Mouse (Mus musculus): ENCODE results near the gene Dnm3. TPM values are rescaled to one million over a fixed set of nuclear protein-coding genes. Genes with fewer than 3 reads are reported as not detected.

Dnm3 gene
- polyA plus RNA-seq, 1 experiment from 2014 or later: 71.6 TPM

- no peaks in the 10 kb centered on the region for H3K27me3 ChIP-seq (ENCODE audit: control insufficient read depth, insufficient read depth, low read length)
- DNase-seq (ENCODE audit: low spot score) (no peak), ATAC-seq (ENCODE audit: low FRiP score) (no peak)
- no peak overlapping the region for H3K4me2 ChIP-seq (replicated peaks)
- no peak overlapping the region for H3K4me3 ChIP-seq (replicated peaks; ENCODE audit: low read length)
- H3K36me3 ChIP-seq (replicated peaks; ENCODE audit: control insufficient read depth, insufficient read depth): no peaks in the 10 kb centered on the region; the same call in 1 of the 2 replicates
- WGBS: 82% methylated on average over 9 of the region's 9 CpGs
- no peak overlapping the region for H3K9ac ChIP-seq
- no peak overlapping the region for H3K27ac ChIP-seq
- H3K9me3 ChIP-seq (ENCODE audit: control insufficient read depth, low read length): no peaks in the 10 kb centered on the region
- peaks cover 15% of the 10 kb centered on the region for H3K4me1 ChIP-seq (replicated peaks; ENCODE audit: control insufficient read depth, insufficient read depth, low read length)
Observed at GRCm38 (mm10) chr1:162006109-162006508, 471.7 kb downstream of the Dnm3 start.

DNA sequence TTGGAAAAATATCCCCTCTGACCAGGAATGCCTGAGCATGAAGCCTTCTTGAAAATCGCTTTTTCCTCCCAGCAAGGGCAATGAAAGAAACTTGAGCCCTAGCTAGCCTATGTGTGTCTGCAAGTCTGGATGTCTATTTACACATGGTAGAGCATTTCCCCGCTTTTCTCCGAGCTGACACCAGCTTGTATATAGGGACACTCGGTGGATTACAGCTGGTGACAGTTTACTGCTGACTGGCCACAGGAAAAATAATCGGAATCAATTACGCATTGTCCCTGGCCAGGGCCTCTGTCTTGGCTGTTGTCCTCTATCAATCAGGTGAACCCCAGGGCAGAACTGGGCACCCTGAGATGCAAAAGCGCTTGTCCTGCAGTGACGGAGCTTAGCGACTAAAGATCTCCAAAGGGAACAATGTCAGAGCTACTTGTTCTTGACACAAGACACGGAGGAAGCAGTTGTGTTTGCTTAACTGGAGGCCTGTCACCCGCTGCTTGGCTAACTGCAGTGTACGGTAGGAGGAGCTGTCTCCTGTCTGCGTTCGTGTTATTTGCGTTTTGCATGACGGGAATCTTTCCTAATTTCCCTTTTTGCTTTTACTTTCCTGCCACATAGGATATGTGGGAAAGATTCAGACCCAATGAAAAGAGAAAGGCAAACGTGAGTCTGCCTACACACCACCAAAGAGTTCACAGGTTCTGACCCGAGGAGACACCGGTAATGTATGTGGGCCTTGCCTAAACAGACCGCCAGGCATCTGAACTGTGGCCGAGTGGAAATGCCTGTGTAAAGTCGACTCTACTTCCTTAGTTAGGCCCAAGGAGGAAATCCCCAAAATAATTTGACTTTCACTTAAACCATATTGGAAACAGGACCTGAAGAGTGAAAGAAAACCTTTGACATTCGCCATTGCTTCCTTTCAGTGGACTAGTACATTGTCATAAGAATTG, 472.7 kb downstream of the Dnm3 start:
- H3K9ac ChIP-seq: peak overlapping the region; percentile 10; the same call in 1 of the 2 replicates
- 44% methylated on average over 23 of the region's 23 CpGs for WGBS

GRCm38 (mm10) chr1:162004518-162004780, 473.4 kb downstream of the Dnm3 start:
- Histone ChIP-seq H3K4me2 (replicated peaks) (no peak overlapping the region), H3K4me3 (replicated peaks; ENCODE audit: low read length) (no peak overlapping the region), H3K27ac (peak overlapping the region; percentile 46), H3K27me3 (ENCODE audit: control insufficient read depth, insufficient read depth, low read length) (no peaks in the 10 kb centered on the region), H3K36me3 (replicated peaks; ENCODE audit: control insufficient read depth, insufficient read depth) (no peaks in the 10 kb centered on the region), H3K4me1 (replicated peaks; ENCODE audit: control insufficient read depth, insufficient read depth, low read length) (peaks cover 15% of the 10 kb centered on the region), H3K9me3 (ENCODE audit: control insufficient read depth, low read length) (no peaks in the 10 kb centered on the region), H3K9ac (0 out of 2 replicates have a peak overlapping the region, but pooled peaks have one; percentile 10)
- no peak for ATAC-seq (ENCODE audit: low FRiP score)
- no peak for DNase-seq (ENCODE audit: low spot score)
- WGBS: 35% methylated on average over 7 of the region's 7 CpGs

More for the DNA sequence above, 472.7 kb downstream of the Dnm3 start:
- DNase-seq (ENCODE audit: low spot score) (peak; percentile 56), ATAC-seq (ENCODE audit: low FRiP score) (no peak)
- no peaks in the 10 kb centered on the region; the same call in 1 of the 2 replicates for H3K36me3 ChIP-seq (replicated peaks; ENCODE audit: control insufficient read depth, insufficient read depth)
- peaks cover 15% of the 10 kb centered on the region for H3K4me1 ChIP-seq (replicated peaks; ENCODE audit: control insufficient read depth, insufficient read depth, low read length)
- H3K27me3 ChIP-seq (ENCODE audit: control insufficient read depth, insufficient read depth, low read length): no peaks in the 10 kb centered on the region
- H3K27ac ChIP-seq: peak overlapping the region; percentile 46
- H3K9me3 ChIP-seq (ENCODE audit: control insufficient read depth, low read length): no peaks in the 10 kb centered on the region
- no peak overlapping the region for H3K4me3 ChIP-seq (replicated peaks; ENCODE audit: low read length)
- H3K4me2 ChIP-seq (replicated peaks): peak overlapping the region; percentile 21

DNA sequence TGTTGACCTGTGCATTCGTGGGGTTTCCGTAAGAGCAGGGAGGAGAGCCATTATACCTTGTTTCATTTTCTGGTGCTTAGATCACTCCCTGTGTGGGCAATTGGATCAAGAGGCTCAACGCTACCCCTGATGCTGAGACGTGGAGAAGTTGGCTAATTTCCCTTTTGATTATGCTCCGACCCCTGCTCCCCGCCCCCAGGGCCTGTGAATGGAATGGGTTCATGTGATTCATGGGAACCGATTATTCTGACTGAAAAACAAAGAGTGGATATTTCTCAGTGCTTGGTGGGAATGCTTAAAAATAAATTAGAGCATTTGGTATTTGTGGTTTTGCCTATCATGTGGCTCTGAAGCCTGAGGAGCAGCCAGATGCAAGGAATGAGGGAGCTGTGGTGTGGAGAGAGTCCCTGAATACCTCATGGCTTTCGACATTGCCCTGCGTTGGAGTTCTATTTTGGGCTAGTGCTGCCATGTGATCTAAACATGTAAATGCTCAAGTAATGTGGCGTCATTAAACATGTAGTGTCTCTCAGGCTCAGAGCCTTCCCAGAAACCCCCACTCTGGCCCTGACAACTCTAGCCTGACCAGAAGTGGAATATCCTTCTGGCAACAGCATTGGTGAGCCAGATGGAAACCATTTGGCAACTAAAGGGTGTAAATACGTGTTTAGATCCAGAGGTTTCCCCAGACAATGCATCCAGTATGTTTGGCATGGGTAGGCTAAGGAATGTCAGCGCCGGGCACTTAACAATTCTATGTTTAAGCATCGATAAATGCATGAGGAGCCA, 473.9 kb downstream of the Dnm3 start:
- no peak overlapping the region for H3K4me3 ChIP-seq (replicated peaks; ENCODE audit: low read length)
- 0 out of 2 replicates have a peak overlapping the region, but pooled peaks have one; percentile 10 for H3K9ac ChIP-seq
- DNase-seq (ENCODE audit: low spot score) (no peak), ATAC-seq (ENCODE audit: low FRiP score) (no peak)
- H3K4me1 ChIP-seq (replicated peaks; ENCODE audit: control insufficient read depth, insufficient read depth, low read length): peaks cover 15% of the 10 kb centered on the region
- WGBS: 54% methylated on average over 14 of the region's 14 CpGs
- H3K4me2 ChIP-seq (replicated peaks): no peak overlapping the region
- no peaks in the 10 kb centered on the region for H3K27me3 ChIP-seq (ENCODE audit: control insufficient read depth, insufficient read depth, low read length)
- no peaks in the 10 kb centered on the region for H3K9me3 ChIP-seq (ENCODE audit: control insufficient read depth, low read length)
- no peaks in the 10 kb centered on the region for H3K36me3 ChIP-seq (replicated peaks; ENCODE audit: control insufficient read depth, insufficient read depth)
- no peak overlapping the region for H3K27ac ChIP-seq

DNA sequence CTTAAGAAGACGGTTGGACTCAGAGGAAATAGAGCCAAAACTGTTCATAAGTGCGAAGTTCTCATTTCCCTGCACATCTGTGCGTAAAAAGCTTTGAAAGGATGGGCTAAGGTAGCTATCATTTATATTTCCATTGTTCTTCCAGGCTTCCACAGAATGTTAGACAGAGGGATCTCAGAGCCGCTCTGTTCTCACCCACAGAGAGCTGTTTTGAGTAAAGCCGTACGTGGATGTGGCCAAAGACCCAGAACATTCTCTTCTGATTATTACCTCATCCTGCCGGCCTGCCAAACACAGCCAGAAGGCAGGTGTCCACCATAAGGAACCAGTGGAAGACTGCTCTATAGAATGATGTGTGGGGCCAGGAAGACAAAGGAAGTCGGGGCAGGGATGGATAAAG, 476.5 kb downstream of the Dnm3 start:
- no peak for ATAC-seq (ENCODE audit: low FRiP score)
- H3K4me3 ChIP-seq (replicated peaks; ENCODE audit: low read length): no peak overlapping the region
- no peaks in the 10 kb centered on the region for H3K27me3 ChIP-seq (ENCODE audit: control insufficient read depth, insufficient read depth, low read length)
- H3K9me3 ChIP-seq (ENCODE audit: control insufficient read depth, low read length): no peaks in the 10 kb centered on the region
- H3K9ac ChIP-seq: no peak overlapping the region
- H3K27ac ChIP-seq: no peak overlapping the region
- H3K4me2 ChIP-seq (replicated peaks): no peak overlapping the region
- WGBS: 66% methylated on average over 8 of the region's 8 CpGs
- peaks cover 15% of the 10 kb centered on the region for H3K4me1 ChIP-seq (replicated peaks; ENCODE audit: control insufficient read depth, insufficient read depth, low read length)
- no peaks in the 10 kb centered on the region for H3K36me3 ChIP-seq (replicated peaks; ENCODE audit: control insufficient read depth, insufficient read depth)
- no peak for DNase-seq (ENCODE audit: low spot score)

DNA sequence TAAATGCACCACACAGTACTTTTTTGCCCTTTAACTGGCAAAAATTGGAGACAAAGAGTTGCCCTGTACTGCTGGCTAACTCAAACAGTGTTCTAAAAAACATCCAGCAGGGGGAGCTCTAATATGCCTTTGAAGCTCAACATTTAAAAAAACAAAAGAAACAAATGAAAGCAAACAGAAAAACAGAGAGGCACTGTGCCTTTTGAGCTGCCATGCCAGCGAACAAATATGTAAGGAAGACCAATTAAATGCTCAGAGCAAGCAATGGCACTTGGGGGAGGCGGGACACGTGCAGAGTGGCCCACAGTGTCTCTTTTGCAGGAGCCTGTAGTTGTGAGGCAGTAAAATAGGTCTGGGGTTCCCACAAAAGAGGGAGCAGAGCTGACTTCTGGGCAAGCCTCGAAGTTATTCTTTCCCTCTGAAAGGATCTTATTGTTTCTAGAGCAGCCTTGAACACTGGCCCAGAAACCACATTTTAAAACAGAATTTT, 477.9 kb downstream of the Dnm3 start:
- 0% methylated on average over 4 of the region's 4 CpGs for WGBS
- Histone ChIP-seq H3K4me3 (replicated peaks; ENCODE audit: low read length) (no peak overlapping the region), H3K4me1 (replicated peaks; ENCODE audit: control insufficient read depth, insufficient read depth, low read length) (peaks cover 8% of the 10 kb centered on the region), H3K27me3 (ENCODE audit: control insufficient read depth, insufficient read depth, low read length) (no peaks in the 10 kb centered on the region), H3K9me3 (ENCODE audit: control insufficient read depth, low read length) (no peaks in the 10 kb centered on the region), H3K4me2 (replicated peaks) (peak overlapping the region; percentile 27), H3K9ac (peak overlapping the region; percentile 42; the same call in 1 of the 2 replicates), H3K36me3 (replicated peaks; ENCODE audit: control insufficient read depth, insufficient read depth) (no peaks in the 10 kb centered on the region), H3K27ac (peak overlapping the region; percentile 29)
- ATAC-seq (ENCODE audit: low FRiP score) (peak; percentile 92), DNase-seq (ENCODE audit: low spot score) (peak; percentile 91)

DNA sequence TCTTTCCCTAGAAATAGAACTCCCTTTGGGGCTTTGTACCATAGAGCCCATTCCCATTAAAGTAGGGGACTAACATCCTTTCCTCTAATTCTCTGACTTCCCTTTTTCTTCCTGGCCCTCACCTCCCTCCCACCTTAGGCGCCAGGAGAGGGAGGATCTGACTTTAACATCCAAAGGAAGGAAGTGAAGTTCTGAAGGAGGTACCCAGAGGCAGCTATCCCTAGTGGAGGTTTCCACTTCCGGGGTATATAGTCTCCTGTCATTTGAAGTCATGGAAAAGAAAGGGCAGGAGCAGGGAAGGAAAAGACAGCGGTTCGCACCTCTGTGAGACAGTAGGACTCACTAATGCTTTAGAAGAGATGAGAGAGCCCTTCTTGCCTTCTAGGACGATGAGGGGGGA, 478.5 kb downstream of the Dnm3 start:
- DNase-seq (ENCODE audit: low spot score) (no peak), ATAC-seq (ENCODE audit: low FRiP score) (no peak)
- Histone ChIP-seq H3K27ac (peak overlapping the region; percentile 29), H3K9ac (peak overlapping the region; percentile 42), H3K36me3 (replicated peaks; ENCODE audit: control insufficient read depth, insufficient read depth) (no peaks in the 10 kb centered on the region), H3K4me3 (replicated peaks; ENCODE audit: low read length) (no peak overlapping the region), H3K27me3 (ENCODE audit: control insufficient read depth, insufficient read depth, low read length) (no peaks in the 10 kb centered on the region), H3K4me1 (replicated peaks; ENCODE audit: control insufficient read depth, insufficient read depth, low read length) (peaks cover 3% of the 10 kb centered on the region), H3K4me2 (replicated peaks) (no peak overlapping the region), H3K9me3 (ENCODE audit: control insufficient read depth, low read length) (no peaks in the 10 kb centered on the region)
- WGBS: 50% methylated on average over 5 of the region's 5 CpGs

DNA sequence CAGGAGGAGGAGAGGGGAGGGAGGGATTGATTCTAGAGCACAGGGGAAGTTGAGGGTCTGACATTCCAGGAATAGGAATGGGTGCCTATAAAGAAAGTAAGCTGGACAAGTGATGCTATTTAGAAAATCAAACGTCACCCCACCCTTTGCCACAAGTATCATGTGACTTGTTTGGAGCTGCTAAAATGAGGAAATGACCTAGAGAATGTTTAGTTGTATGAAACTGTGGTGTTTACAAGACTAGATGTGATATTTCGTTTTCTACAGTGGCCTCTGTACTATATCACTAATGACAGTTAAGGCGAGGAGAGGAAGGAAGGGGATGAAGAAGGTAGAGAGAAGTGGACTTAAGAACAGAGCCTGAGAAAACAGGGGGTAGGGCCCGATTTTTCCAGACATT, 479.1 kb downstream of the Dnm3 start:
- Histone ChIP-seq H3K9ac (no peak overlapping the region), H3K9me3 (ENCODE audit: control insufficient read depth, low read length) (no peaks in the 10 kb centered on the region), H3K4me1 (replicated peaks; ENCODE audit: control insufficient read depth, insufficient read depth, low read length) (no peaks in the 10 kb centered on the region; the same call in 1 of the 2 replicates), H3K27ac (no peak overlapping the region), H3K4me2 (replicated peaks) (no peak overlapping the region), H3K4me3 (replicated peaks; ENCODE audit: low read length) (no peak overlapping the region), H3K27me3 (ENCODE audit: control insufficient read depth, insufficient read depth, low read length) (no peaks in the 10 kb centered on the region), H3K36me3 (replicated peaks; ENCODE audit: control insufficient read depth, insufficient read depth) (no peaks in the 10 kb centered on the region)
- 77% methylated on average over 4 of the region's 4 CpGs for WGBS
- DNase-seq (ENCODE audit: low spot score): no peak
- ATAC-seq (ENCODE audit: low FRiP score): no peak

GRCm38 (mm10) chr1:161992389-161992788, 485.4 kb downstream of the Dnm3 start:
- H3K9ac ChIP-seq: no peak overlapping the region
- WGBS: 93% methylated on average over 7 of the region's 7 CpGs
- no peak overlapping the region for H3K4me3 ChIP-seq (replicated peaks; ENCODE audit: low read length)
- no peak overlapping the region for H3K27ac ChIP-seq
- ATAC-seq (ENCODE audit: low FRiP score): no peak
- H3K4me2 ChIP-seq (replicated peaks): no peak overlapping the region
- H3K4me1 ChIP-seq (replicated peaks; ENCODE audit: control insufficient read depth, insufficient read depth, low read length): no peaks in the 10 kb centered on the region
- no peaks in the 10 kb centered on the region for H3K27me3 ChIP-seq (ENCODE audit: control insufficient read depth, insufficient read depth, low read length)
- no peaks in the 10 kb centered on the region for H3K9me3 ChIP-seq (ENCODE audit: control insufficient read depth, low read length)
- no peaks in the 10 kb centered on the region for H3K36me3 ChIP-seq (replicated peaks; ENCODE audit: control insufficient read depth, insufficient read depth)
- no peak for DNase-seq (ENCODE audit: low spot score)
